Comparison of ENCODE assay signal across 8 mouse cellular contexts in genomic region chr2:35581501-35582340, GRCm38 (mm10). TPM values are rescaled to one million over a fixed set of nuclear protein-coding genes. Genes with fewer than 3 reads are reported as not detected.
DNase-seq lines count a peak whose midpoint lies in the region; ATAC-seq and TF ChIP-seq lines count a peak whose summit lies in the region.

No protein-coding gene starts in this region.

- H3K27ac ChIP-seq in forebrain, postnatal 0 days (ENCODE audit: low read depth, low read length): no peak overlapping the region
- H3K27ac ChIP-seq in hindbrain, embryonic 16.5 days (ENCODE audit: low read depth, low read length): no peak overlapping the region
- 0 out of 2 replicates have a peak overlapping the region, but pooled peaks have one; percentile 38 for H3K27ac ChIP-seq in liver, embryonic 12.5 days
- no peak overlapping the region for H3K27ac ChIP-seq in neural tube, embryonic 12.5 days

- no peaks in the 10 kb centered on the region for H3K4me1 ChIP-seq in erythroblast, embryonic 14.5 days (ENCODE audit: control insufficient read depth)
- H3K4me1 ChIP-seq in forebrain, postnatal 0 days (ENCODE audit: insufficient read depth): peaks cover 3% of the 10 kb centered on the region; the same call in 1 of the 2 replicates
- peaks cover 18% of the 10 kb centered on the region for H3K4me1 ChIP-seq in hindbrain, embryonic 16.5 days (ENCODE audit: control insufficient read depth, insufficient read depth, low read depth, low read length)
- no peaks in the 10 kb centered on the region for H3K4me1 ChIP-seq in liver, embryonic 12.5 days
- H3K4me1 ChIP-seq in neural tube, embryonic 12.5 days: peaks cover 21% of the 10 kb centered on the region

- TF ChIP-seq CTCF in forebrain, postnatal 0 days (IDR thresholded peaks at IDR 0.05; ENCODE audit: low read depth): peak; percentile 37; the same call in 1 of the 2 replicates

- H3K4me2 ChIP-seq in forebrain, postnatal 0 days (ENCODE audit: low read depth): peak overlapping the region; percentile 91
- peak overlapping the region; percentile 93 for H3K4me2 ChIP-seq in hindbrain, embryonic 16.5 days (ENCODE audit: low read length)
- peak overlapping the region; percentile 66 for H3K4me2 ChIP-seq in liver, embryonic 12.5 days
- peak overlapping the region; percentile 99 for H3K4me2 ChIP-seq in neural tube, embryonic 12.5 days (replicated peaks)

- DNase-seq in cerebellum, adult 11 months: peak; percentile 41
- DNase-seq in forebrain, postnatal 0 days: peak; percentile 55

- 2% methylated on average over 67 of the region's 76 CpGs for WGBS in forebrain, postnatal 0 days
- WGBS in hindbrain, embryonic 16.5 days: under 1% methylated on average over 60 of the region's 76 CpGs
- WGBS in liver, embryonic 12.5 days (ENCODE audit: insufficient replicate concordance): 1% methylated on average over 75 of the region's 76 CpGs
- under 1% methylated on average over 76 of the region's 76 CpGs for WGBS in neural tube, embryonic 12.5 days

- H3K27me3 ChIP-seq in erythroblast, embryonic 14.5 days (ENCODE audit: control insufficient read depth): peaks cover 81% of the 10 kb centered on the region
- peaks cover 10% of the 10 kb centered on the region; the same call in 1 of the 2 replicates for H3K27me3 ChIP-seq in forebrain, postnatal 0 days (ENCODE audit: insufficient read depth, low read length)
- peaks cover 24% of the 10 kb centered on the region for H3K27me3 ChIP-seq in hindbrain, embryonic 16.5 days (replicated peaks; ENCODE audit: control insufficient read depth, insufficient read depth, low read length)
- peaks cover 99% of the 10 kb centered on the region for H3K27me3 ChIP-seq in liver, embryonic 12.5 days (replicated peaks)
- H3K27me3 ChIP-seq in neural tube, embryonic 12.5 days (replicated peaks): peaks cover 52% of the 10 kb centered on the region

- H3K9ac ChIP-seq in forebrain, postnatal 0 days: peak overlapping the region; percentile 58
- peak overlapping the region; percentile 61 for H3K9ac ChIP-seq in hindbrain, embryonic 16.5 days (ENCODE audit: low read depth, low read length)
- H3K9ac ChIP-seq in liver, embryonic 12.5 days: peak overlapping the region; percentile 54; the same call in 1 of the 2 replicates
- peak overlapping the region; percentile 61 for H3K9ac ChIP-seq in neural tube, embryonic 12.5 days

- no peaks in the 10 kb centered on the region for H3K36me3 ChIP-seq in erythroblast, embryonic 14.5 days (ENCODE audit: control insufficient read depth)
- no peaks in the 10 kb centered on the region for H3K36me3 ChIP-seq in forebrain, postnatal 0 days (ENCODE audit: insufficient read depth)
- H3K36me3 ChIP-seq in hindbrain, embryonic 16.5 days (ENCODE audit: control insufficient read depth, insufficient read depth, low read length): no peaks in the 10 kb centered on the region
- no peaks in the 10 kb centered on the region for H3K36me3 ChIP-seq in liver, embryonic 12.5 days
- H3K36me3 ChIP-seq in neural tube, embryonic 12.5 days: no peaks in the 10 kb centered on the region

- H3K4me3 ChIP-seq in erythroblast, embryonic 14.5 days (replicated peaks): peak overlapping the region; percentile 28
- peak overlapping the region; percentile 46 for H3K4me3 ChIP-seq in forebrain, postnatal 0 days (ENCODE audit: low read depth, low read length)
- H3K4me3 ChIP-seq in hindbrain, embryonic 16.5 days (ENCODE audit: low read length): peak overlapping the region; percentile 49
- H3K4me3 ChIP-seq in liver, embryonic 12.5 days: peak overlapping the region; percentile 43
- peak overlapping the region; percentile 53 for H3K4me3 ChIP-seq in neural tube, embryonic 12.5 days

- no peaks in the 10 kb centered on the region for H3K9me3 ChIP-seq in erythroblast, embryonic 14.5 days (ENCODE audit: control insufficient read depth, low read length)
- H3K9me3 ChIP-seq in forebrain, postnatal 0 days (ENCODE audit: low read length): no peaks in the 10 kb centered on the region
- no peaks in the 10 kb centered on the region for H3K9me3 ChIP-seq in hindbrain, embryonic 16.5 days (ENCODE audit: control insufficient read depth, low read length)
- no peaks in the 10 kb centered on the region for H3K9me3 ChIP-seq in liver, embryonic 12.5 days (replicated peaks)
- no peaks in the 10 kb centered on the region for H3K9me3 ChIP-seq in neural tube, embryonic 12.5 days

- no peak for ATAC-seq in erythroblast, adult 5-6 weeks (replicated peaks; ENCODE audit: low FRiP score, poor library complexity, severe bottlenecking)
- peak; percentile 63 for ATAC-seq in forebrain, postnatal 0 days
- peak; percentile 38; the same call in 1 of the 2 replicates for ATAC-seq in hindbrain, embryonic 16.5 days
- 0 out of 2 replicates have a peak, but pooled peaks have one; percentile 24 for ATAC-seq in liver, embryonic 12.5 days
- peak; percentile 63 for ATAC-seq in neural tube, embryonic 12.5 days (ENCODE audit: low FRiP score, low read depth)
- ATAC-seq in megakaryocyte-erythroid progenitor cell, adult 5-6 weeks (replicated peaks; ENCODE audit: low FRiP score, low TSS enrichment, poor library complexity, severe bottlenecking): no peak

RNA-seq across cellular contexts. Expression of gene Dab2ip, which starts 23.7 kb away (rescaled TPM):
- 0.10 and 0.20 TPM in 2 replicates for polyA plus RNA-seq in erythroblast, embryonic 14.5 days (2012)
- total RNA-seq in erythroblast, adult 5-6 weeks (2015; ENCODE audit: low replicate concordance): 0.19 and 2.3 TPM in 2 replicates
- 1.4 and 2.2 TPM in 2 replicates for total RNA-seq in erythroblast, adult 5-6 weeks (2017; ENCODE audit: low replicate concordance)
- total RNA-seq in forebrain, postnatal 0 days (2014; rRNA removed): 112 and 119 TPM in 2 replicates
- polyA plus RNA-seq in forebrain, postnatal 0 days (2015; fragmentation: Nextera tagmentation; extraction: Ambion mirVana): 54.9 and 65.4 TPM in 2 replicates
- 27.6 and 33.9 TPM in 2 replicates for polyA plus RNA-seq in hindbrain, embryonic 16.5 days (2015; fragmentation: Nextera tagmentation; extraction: Ambion mirVana)
- 8.6 and 13.1 TPM in 2 replicates for polyA plus RNA-seq in liver, embryonic 12.5 days (2016; fragmentation: Nextera tagmentation; extraction: Ambion mirVana)
- polyA plus RNA-seq in neural tube, embryonic 12.5 days (2016; fragmentation: Nextera tagmentation; extraction: Ambion mirVana): 65.7 and 77.7 TPM in 2 replicates
- total RNA-seq in megakaryocyte-erythroid progenitor cell, adult 5-6 weeks (2014; fragmentation: Nextera tagmentation): 3.2 and 5.9 TPM in 2 replicates
- total RNA-seq in megakaryocyte-erythroid progenitor cell, adult 5-6 weeks (2017): 3.2 TPM in 2 replicates

Comparison
In these comparisons a context has a peak if more than half of its experiments do, and no peak if none do; other contexts are left out.
1. ATAC-seq: peak in forebrain, postnatal 0 days (single experiment), hindbrain, embryonic 16.5 days (single experiment), liver, embryonic 12.5 days (single experiment) and neural tube, embryonic 12.5 days (single experiment); none in erythroblast, adult 5-6 weeks (single experiment) and megakaryocyte-erythroid progenitor cell, adult 5-6 weeks (single experiment).
2. Peak in every context shown above with its lines, with median percentiles within 50 percentile points of each other: H3K4me3 ChIP-seq, H3K4me2 ChIP-seq and H3K9ac ChIP-seq.